Mouse (Mus musculus) central nervous system, embryonic 18 days (tissue): Measurements from ENCODE around the gene Zfp369. TPM values are rescaled to one million over a fixed set of nuclear protein-coding genes. Genes with fewer than 3 reads are reported as not detected.

ENCODE experiments used
- polyA plus RNA-seq: library from polyadenylated mRNA; depleted of rRNA; stranded (reverse); fragments of >200 nt; gene quantifications from 2 replicates; pipeline ENCODE4 v1.2.3, GENCODE M21; 2012; rRNA removed

The Zfp369 gene
- 55.5 and 58.2 TPM in 2 replicates for polyA plus RNA-seq

GRCm38 (mm10) chr13:65278383-65279341 lies at the start of gene Zfp369:
Gene Zfp369, plus strand, starts transcription at chr13:65278814.

GRCm38 (mm10) chr13:65259239-65259638 lies 19.4 kb upstream of the Zfp369 start, which contains the start of gene Gm10775:
Gene Gm10775, plus strand, starts transcription at chr13:65259539.

Other genes starting within 250 kb of the Zfp369 start
- gene Spata31d1c, start 245.8 kb upstream of the Zfp369 start, polyA plus RNA-seq, result 0.03 TPM in 1 of 2 replicates, not detected in the other
- 0.04 TPM in 1 of 2 replicates, not detected in the other for gene Prss47, start 226.1 kb upstream of the Zfp369 start, polyA plus RNA-seq
- 22.7 and 24.9 TPM in 2 replicates for gene Mfsd14b, start 165.8 kb upstream of the Zfp369 start, polyA plus RNA-seq
- gene Olfr465-ps1, start 140.7 kb upstream of the Zfp369 start, polyA plus RNA-seq, result not detected in 2 replicates
- not detected in 2 replicates for gene Olfr466, start 128.6 kb upstream of the Zfp369 start, polyA plus RNA-seq
- 0.08 and 0.09 TPM in 2 replicates for gene Nlrp4f, start 72.8 kb upstream of the Zfp369 start, polyA plus RNA-seq
- gene Gm10775, start 19.3 kb upstream of the Zfp369 start, polyA plus RNA-seq, result 0.23 and 0.31 TPM in 2 replicates
- gene Gm10139, start 233.9 kb downstream of the Zfp369 start, polyA plus RNA-seq, result not detected in 2 replicates